Mouse (Mus musculus): ENCODE measurements around the gene Ankk1.

The Ankk1 gene

DNA sequence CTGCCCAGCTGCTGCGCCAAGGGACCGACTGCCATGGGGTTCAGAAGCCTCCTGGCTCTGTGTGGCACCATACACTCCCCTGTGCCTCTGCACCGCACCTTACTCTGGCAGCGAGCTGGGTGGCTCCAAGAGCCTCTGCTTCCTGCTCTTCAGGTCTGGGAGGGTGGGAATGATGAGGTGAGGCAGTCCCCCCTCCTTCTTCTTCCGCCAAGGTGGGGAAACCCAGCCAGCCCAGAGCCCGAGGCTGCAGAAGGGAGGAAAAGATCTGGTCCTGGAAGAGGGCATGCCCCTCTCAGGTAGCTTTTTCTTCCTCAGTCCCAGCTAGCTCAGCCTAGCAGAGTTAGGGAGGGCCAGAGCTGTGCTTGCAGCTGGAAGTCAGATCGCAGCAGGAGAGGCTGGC, at the start of gene Ankk1:
Gene Ankk1, minus strand, starts transcription at position 101 of the 400 bp plus-strand sequence.
- DNase-seq (ENCODE audit: low read depth, low spot score): no peak

DNA sequence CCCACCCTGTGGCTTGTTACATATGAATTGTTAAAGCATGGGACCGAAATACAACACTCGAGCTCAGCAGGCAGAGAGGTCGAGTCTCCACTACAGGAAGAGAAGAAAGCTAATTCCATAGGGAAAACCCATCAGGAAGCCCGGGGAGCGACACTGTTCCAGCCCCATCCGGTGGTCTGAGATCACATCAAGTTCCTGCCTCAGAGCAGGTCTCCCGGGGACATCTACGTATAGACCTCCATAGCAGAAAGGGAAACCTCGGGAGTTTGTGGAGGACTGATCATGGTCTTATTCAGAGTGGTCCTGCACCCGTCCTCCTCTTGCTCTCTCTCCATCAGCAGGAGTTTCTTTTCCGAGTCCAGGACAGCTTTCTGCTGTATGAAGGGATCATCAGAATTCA, 45.3 kb upstream of the Ankk1 start:
- no peak for DNase-seq (ENCODE audit: low read depth, low spot score)

DNA sequence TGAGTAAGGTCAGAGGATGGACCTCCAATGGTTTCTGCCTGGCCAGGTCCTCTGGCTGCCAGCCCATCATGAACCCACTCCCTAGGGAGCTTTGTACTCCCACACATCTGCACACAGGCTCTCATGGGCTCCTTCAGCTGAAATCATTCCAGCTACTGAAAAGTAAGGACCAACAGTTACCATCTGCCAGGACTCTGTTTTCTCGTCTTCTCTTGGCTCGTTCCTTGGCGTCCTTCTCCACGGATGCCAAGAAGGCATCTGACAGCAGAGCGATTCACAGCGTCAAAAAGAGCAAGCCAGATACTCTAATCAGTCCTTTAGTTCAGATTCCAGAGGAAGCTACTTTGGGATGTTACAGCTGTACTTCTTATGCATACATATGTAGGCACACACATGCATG, 44.1 kb upstream of the Ankk1 start:
- no peak for DNase-seq (ENCODE audit: low read depth, low spot score)

DNA sequence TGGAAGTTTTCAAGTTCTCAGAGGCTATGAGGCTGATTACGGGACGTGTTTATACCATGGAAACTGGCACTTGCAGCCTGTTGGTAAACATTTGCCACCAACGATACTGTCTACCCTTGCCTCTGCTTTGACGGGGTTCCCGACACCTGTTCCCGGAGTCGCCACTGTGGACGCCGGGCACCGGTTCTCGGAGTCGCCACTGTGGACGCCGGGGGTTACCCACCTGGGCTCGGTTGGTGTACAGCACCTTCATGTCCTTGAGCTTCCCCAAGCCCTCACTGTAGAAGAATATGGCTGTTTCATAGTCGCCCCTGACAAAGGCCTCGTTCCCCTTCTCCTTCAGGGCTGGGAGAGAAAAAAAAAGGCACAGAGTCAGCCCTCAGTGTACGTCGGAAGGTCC, 43.2 kb upstream of the Ankk1 start:
- no peak for DNase-seq (ENCODE audit: low read depth, low spot score)

DNA sequence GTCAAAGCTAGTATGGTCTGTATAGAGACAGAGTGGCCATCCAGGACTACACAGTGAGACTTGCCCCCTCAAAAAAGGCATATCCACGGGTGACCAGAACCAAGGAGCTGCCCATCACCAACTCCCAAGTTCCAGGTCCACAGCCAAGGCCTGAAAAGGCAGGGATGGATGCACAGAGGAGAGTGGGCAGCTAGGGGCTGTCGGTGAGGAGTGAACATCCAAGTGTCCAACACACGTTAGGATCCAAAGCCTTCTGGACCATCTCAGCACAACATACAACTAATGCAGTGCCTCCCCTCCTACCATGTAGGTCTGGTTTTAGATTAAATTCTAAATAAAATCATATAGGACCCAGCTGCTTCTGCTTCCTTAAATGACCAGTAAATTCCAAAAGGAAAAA, 29.3 kb upstream of the Ankk1 start:
- no peak for DNase-seq (ENCODE audit: low read depth, low spot score)

DNA sequence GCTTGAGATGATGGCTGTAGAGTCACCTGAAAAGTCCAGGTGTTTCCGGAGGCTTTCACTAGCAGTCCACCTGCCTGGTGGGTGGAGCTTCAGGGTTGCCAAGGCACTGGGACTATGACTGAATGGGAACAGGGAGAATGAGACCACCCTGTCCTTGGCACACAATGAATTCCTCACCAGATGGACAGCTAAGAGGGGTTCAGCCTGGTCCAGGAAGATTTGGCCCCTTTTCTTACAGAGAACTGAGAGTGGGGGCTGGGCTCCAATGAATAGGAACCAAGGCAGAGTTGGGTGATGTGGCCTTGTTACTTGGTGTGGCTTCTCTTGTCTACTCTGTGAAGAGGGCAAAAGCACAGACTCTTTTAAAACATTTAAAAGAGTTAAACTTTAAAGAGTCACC, 25.6 kb upstream of the Ankk1 start:
- DNase-seq (ENCODE audit: low read depth, low spot score): no peak

DNA sequence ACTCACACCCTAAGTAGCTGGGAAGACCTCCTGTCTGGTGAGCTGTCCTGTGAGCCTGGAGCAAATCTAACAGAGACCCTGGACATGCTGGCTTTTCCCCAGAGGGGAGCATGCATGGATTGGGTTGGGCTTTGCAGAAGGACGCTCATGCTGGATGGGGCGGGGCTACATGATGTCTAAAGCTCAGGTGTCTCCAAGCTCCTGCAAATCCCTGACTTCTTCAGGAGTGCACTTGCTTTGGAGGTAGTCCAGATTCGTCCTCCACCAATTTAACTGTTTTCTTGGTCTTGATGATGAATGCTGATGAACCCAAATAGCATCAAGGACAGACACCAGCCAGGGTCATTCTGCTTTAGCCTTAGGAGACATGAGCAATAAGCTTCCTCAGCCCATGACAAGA, 23.7 kb upstream of the Ankk1 start:
- no peak for DNase-seq (ENCODE audit: low read depth, low spot score)

DNA sequence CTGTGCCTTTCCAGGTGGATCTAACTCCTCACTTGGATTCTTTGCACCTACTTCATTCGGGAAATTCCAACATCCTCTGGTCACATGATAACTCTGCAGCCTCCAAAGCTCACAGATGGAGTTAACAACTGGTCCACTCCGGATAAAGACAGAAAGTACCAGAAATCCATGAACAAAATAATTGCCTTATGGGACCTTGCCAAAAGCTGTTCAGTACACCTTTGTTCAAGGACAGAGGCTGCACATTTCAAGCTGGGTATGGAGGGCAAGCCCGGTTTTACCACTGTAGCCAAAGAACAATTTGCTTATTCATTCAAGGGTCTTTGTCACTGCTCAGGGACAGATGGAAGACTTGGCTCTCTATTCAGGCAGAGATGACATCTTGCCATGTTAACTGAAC, 15.8 kb upstream of the Ankk1 start:
- no peak for DNase-seq (ENCODE audit: low read depth, low spot score)

DNA sequence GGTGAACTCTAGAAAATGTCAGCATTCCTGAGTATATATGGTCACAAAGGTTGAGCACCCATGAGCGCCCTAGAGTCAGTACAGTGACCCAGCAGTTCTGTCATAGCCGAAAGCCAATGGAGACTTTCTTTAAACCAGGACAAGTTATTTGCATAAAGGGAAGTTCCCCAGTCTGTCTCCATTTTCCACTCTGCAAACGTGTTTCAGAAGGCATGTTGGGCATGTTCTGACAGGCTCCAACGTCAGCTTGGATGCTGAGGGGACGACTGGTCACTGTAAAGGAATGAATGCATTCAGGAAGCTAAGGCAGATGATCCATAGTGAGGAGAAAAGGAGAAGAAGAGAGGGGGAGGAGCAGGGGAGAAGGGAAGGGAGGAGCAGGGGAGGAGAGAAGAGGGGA, 657 bp upstream of the Ankk1 start:
- DNase-seq (ENCODE audit: low read depth, low spot score): no peak

DNA sequence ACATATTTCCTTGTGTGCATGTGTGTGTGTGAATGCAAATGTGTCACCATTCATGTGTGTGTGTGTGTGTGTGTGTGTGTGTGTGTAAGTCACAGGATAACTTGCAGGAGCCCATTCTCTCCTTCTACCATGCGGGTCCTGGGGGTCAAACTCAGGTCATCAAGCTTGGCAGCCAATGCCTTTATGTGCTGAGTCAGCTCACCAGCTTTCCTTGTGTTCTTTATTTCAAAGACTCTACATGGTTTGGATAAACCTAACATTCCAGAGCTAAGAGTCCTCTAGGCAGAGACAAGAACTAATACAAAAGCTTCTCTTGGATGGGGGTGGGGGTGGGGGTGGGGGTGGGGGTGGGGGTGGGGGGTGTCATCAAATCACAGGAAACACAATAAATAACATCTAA, 1.2 kb downstream of the Ankk1 start:
- DNase-seq (ENCODE audit: low read depth, low spot score): no peak

DNA sequence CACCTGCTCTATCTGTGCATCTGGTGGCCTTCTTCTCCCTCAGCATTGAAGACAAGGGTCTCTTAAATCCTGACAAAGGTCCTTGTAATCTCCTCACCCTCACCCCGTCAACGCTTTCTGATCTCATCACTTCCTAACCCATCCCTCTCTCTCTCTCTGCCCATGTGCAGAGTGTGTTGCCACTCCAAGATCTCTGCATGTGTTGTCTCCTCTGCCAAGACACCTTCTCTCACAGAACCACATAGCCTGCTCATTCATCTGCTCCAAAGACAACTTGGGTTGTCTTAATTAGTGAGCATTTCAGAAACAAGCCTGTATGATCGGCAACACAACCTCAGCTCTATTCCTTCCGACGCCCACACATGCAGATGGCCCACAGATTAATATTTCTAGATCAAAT, 3.0 kb downstream of the Ankk1 start:
- no peak for DNase-seq (ENCODE audit: low read depth, low spot score)

DNA sequence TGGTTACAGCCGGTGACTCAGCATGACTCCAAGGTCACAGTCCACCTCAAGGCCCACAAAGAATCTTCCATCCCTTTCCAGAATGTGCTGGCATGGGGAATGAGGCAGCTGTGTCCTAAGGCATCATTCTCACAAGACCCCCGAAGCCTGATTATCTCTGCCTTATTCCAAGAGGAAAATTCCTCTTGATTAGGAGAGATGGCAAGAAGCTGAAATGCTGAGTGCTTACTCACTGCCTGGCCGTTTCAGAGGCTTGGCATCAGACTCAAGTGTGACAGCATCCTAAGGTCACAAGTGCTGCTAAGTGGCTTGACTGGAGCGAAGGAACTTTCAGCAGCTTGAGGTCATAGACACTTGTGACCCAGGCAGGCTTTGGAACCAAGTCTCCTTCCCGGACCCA, 16.2 kb downstream of the Ankk1 start:
- DNase-seq (ENCODE audit: low read depth, low spot score): no peak

DNA sequence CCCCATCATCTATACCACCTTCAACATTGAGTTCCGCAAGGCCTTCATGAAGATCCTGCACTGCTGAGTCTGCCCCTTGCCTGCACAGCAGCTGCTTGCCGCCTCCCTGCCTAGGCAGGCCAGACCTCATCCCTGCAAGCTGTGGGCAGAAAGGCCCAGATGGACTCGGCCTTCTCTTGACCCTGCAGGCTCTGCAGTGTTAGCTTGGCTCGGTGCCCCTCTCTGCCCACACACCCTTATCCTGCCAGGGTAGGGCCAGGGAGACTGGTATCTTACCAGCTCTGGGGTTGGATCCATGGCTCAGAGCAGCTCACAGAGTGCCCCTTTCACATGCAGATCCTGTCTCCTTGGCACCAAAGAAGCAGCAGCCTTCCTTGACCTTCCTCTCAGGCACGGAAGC, 19.8 kb downstream of the Ankk1 start:
- no peak for DNase-seq (ENCODE audit: low read depth, low spot score)

DNA sequence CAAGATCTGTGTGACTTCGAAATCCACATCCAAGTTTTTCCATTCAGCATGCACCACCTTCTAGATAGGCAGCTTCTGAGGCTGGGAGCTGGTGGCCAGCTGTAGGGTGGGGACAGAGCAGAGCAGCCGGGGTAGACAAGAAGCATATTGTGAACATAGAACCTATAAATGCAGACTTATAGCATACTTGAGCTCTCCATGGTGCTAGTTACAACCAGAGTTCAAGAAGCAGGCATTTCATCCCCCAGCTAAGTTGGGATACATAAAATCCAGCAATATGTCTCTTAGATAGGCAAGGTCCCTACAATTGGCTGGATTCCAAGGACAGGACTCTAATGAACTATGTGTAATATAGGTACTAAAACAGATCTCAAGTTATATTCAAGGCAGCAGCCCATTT, 23.1 kb downstream of the Ankk1 start:
- no peak for DNase-seq (ENCODE audit: low read depth, low spot score)

DNA sequence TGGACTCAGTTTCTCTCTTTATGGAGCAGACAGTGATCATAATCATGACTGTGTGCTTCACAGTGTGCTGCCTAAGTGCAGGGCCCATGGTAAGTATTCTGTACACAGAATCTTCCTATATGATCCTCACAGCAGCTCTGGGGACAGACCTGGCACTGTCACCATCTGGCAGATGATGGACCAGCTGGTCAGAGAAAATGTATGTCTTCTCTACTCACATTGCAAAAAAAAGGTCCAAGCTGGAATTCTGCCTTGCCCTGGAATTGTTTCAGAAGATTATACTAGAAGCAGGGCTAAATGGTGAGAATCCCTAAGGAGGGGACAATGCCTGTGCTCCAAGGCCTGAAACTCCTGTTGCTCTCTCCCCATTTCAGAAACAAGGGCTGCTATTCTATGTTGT, 30.8 kb downstream of the Ankk1 start:
- DNase-seq (ENCODE audit: low read depth, low spot score): no peak

DNA sequence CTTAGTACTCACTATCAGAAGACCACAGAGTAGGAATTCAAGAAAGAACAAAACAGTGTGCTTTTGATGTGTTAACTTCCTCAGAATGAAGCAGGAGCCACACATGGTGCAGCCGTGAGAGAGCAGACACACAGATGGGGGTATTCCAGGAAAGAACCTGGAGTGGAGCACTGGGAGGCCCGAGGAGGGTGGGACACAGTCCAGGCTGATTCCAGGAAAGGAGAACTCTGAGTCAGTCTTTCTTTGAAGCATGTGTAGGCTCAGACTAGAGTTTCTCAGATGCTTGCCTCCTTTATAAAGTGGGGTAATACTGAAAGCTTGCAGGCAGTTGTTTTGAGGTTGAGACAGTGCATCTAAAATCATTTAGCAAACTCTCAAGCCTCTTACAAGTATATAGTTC, 34.6 kb downstream of the Ankk1 start:
- DNase-seq (ENCODE audit: low read depth, low spot score): no peak

DNA sequence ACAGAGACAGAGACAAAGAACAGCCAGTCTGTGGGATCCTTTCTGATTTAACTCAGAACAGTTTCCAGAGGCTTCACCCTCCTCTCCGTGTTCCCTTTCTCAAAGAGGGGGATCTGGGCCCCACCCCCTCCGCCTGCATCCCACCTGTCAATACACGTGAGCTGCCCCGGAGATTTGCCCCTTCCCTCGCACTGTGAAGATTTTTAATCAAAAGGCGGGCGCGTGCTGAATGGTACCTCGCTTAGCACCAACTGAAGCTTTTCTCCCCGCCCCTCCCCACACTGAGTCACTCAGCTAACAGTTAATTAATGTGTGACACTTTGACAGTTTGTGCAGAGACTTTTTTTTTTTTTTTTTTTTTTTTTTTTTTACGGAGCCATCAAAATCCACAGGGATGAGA, 40.7 kb downstream of the Ankk1 start:
- no peak for DNase-seq (ENCODE audit: low read depth, low spot score)

DNA sequence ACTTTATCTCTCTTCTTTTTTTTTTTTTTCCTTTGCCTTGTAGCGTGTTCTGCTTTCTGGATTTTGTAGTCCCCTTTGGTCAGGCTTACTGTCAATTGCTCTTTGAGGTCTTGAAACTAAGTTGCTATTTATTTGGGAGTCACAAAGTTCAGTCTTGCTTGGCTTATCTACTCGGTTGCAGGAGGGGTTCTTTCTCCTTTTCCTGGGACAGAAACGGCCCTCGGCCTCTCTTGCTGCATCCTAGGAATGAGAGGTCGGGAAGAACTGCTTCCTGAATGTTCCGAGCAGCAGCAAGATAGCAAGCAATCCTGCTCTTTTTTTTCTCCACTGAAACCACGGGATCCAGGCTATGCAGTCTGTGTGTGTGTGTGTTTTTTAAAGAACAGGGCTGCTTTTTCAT, 41.5 kb downstream of the Ankk1 start:
- DNase-seq (ENCODE audit: low read depth, low spot score): no peak

DNA sequence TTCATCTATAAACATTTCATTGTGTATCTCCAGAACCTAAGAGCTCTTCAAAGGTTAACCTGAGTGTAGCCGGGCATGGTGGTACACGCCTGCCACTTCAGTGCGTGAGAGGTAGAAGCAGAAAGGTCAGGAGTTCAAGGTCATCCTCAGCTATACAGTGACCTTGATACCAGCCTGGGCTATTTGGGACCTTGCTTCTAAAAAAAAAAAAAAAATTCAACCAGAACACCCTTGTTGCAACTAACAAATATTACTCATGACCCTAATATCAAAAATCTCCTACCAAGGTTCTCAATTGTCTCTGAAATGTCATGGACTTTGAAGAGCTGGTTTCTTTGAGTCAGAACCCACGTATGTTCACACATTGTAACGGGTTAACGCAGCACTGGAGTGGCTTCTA, 42.0 kb downstream of the Ankk1 start:
- DNase-seq (ENCODE audit: low read depth, low spot score): no peak

DNA sequence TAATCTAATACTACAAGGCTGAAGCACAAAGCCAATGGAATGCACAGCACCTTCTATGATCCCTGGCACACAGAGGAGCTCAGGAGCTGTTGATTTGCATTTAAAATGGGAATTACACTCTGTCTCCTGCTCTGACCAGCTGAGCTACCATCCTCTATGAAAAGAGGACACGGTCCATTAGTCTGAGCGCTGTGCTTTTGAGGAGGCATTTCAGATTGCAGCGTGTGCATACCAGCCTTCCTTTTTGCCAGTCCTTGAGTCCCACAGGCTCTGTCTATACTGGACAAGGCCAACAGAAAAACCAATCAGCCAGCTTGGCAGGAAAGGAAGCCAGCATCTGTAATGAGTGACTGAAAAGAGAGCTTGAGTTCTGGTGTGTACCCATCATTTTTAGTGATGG, 42.8 kb downstream of the Ankk1 start:
- no peak for DNase-seq (ENCODE audit: low read depth, low spot score)

DNA sequence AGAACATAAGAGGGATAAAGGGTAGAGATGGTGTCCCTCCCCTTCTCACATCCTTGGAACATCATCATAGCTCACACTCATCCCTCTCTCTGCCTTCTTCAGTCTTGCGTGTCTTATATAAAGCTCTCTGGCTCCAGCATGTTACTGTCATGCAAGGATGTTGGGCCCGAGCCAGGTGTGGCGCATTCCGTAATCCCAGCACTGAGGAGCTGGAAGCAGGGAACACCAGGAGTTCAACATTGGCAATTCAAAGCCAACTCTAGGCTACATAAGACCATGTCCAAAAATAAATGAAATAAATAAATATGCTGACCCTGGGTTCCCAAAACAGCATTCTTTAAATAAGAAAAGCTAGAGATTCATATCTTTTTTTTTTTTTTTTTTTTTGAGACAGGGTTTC, 46.9 kb downstream of the Ankk1 start:
- no peak for DNase-seq (ENCODE audit: low read depth, low spot score)

DNA sequence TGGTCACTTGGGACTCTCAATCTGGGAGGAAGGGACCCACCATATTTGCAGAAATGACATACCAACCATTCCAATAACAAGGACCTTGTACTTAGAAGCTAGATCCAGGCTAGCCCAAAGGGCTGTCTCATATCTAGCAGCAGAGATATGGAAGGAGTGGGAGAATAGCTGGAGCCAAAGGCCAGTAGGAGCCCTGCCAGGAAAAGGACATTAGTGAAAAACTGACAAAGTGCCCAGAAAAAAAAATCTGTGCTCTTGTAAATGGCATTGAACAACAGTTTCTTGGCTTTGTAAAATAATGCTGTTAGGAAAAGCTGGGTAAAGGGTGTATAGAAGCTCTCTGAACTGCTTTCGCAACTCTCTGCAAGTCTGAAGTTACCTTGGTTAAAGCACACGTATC, 52.9 kb downstream of the Ankk1 start:
- no peak for DNase-seq (ENCODE audit: low read depth, low spot score)

DNA sequence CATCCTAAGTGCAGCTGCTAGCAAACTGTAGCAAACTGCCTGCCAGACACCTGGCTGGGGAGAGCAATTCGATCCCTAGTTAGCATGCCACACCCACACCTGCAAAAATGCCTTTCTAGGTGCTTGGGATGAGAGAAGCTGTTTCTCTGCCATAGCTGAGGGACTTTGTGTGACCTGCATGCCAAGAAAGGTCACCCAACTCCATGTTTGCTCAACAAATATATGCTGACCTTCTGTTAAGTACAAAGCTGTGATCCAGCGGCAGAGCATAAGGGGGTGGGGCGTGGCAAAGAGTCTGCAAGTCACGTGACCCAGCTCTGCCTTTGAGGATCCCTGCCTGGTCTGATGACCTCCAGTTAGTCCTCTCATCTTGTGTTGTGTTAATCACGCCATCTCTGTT, 61.1 kb downstream of the Ankk1 start:
- DNase-seq (ENCODE audit: low read depth, low spot score): no peak
